Mouse (Mus musculus): ENCODE measurements around the gene Tyms. TPM values are rescaled to one million over a fixed set of nuclear protein-coding genes. Genes with fewer than 3 reads are reported as not detected.

Gene Tyms
- 10 to 100 TPM; 40.8 to 41.2 TPM for total RNA-seq (2021)
- long read RNA-seq, experiment 1, transcript Tyms-201 (7 exons, 3,163 nt) = major isoform, 25 of 37 reads
- long read RNA-seq, experiment 1, partial matches to known transcripts = 1 of 37 reads
- long read RNA-seq, experiment 1, other reads (novel, unspliced or antisense) = 10 of 37 reads
- long read RNA-seq, experiment 2, transcript Tyms-201 (7 exons, 3,163 nt) = major isoform, 28 of 40 reads
- long read RNA-seq, experiment 2, partial matches to known transcripts = 4 of 40 reads
- long read RNA-seq, experiment 2, other reads (novel, unspliced or antisense) = 7 of 40 reads

GRCm38 (mm10) chr5:30072825-30073821, at the start of gene Tyms:
Gene Tyms (minus strand): TSS chr5:30073617.
- DNase-seq (ENCODE audit: low spot score in 2 of 2) = peak; percentile 61 to 82

DNA sequence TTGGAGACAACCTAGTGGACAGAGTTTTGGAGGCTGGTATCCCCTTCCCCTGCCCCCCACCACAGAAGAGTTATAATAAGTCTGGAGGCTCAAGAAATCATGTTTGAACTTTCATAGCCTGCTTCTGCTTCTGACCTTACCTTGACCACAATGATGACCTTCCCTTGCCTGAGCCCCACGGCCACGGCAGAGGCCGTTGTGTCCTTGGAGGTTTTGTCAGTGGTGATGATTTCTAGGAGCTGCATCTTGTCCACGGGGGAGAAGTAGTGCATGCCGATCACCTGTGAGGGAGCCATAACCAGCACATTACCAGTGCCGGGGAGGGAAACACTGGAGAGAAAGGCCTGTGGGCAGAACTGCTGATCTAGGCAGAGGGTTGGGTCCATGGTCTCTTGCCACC, 49.1 kb upstream of the Tyms start:
- DNase-seq (ENCODE audit: low spot score in 2 of 2) = no peak

- no peak for DNase-seq (ENCODE audit: low spot score in 2 of 2)
These were observed 46.7 kb upstream of the Tyms start for GRCm38 (mm10) chr5:30120106-30120505.

DNA sequence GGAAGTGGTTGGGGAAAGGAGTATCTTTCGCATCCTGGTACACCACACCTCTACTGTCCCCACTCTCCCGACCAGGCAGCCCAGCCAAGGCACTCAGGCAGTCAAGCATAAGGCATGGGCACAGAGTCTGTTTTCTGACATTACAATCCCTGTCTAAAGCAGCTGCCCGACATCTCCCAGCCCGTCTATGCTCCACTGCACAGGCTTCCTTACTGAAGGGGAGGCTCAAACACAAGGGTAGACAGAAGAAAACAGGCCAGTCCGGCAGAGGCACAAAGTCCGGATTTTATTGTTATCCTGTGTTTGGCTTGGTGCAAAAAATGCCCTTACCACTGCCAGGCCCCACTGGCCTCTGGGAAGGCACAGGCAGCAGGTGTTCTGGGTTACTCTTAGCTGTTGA, 45.7 kb upstream of the Tyms start:
- DNase-seq (ENCODE audit: low spot score in 2 of 2) = no peak

DNA sequence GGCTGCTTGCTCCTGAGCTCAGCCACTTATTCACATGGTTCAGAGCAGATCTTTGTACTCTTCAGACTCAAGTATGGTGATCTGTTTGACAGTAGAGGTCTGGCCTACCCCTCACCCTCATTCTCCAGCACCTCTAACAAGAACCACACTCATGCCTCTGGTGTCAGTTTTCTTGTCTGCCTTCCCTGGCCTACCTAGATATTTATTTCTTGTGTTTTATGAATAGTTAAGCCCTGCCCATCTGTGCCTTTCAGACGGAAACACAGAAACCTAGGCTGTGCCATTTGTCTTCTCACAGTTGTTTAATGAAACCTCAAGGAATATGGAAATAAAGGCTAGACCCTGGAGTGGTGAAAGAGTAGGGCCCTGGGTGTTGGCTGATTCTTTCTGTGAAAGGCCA, 44.6 kb upstream of the Tyms start:
- DNase-seq (ENCODE audit: low spot score in 2 of 2) = no peak

- DNase-seq (ENCODE audit: low spot score in 2 of 2) = no peak
These were observed 42.3 kb upstream of the Tyms start for GRCm38 (mm10) chr5:30115718-30116117.

DNA sequence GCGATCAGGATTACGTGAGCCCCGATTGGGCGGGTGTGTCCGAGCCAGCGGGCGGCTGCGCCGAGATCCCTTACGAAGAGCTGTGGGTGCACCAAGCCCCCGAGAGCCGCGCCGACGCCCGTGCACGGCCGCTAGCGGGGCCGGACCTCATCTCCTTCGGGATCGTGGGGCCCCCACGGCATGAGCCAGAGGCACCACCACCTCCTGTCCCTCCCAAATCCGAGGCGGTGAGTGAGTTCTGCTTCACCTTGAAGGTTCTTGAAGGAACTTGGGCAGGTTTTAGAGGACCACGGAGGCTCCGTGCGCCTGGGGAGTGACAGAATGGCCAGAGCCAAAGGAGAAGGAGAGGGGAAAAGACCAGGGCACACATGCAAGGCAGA, 41.3 kb upstream of the Tyms start:
- no peak for DNase-seq (ENCODE audit: low spot score in 2 of 2)

GRCm38 (mm10) chr5:30113881-30114760, 40.7 kb upstream of the Tyms start:
- peak; percentile 72 to 84 for DNase-seq (ENCODE audit: low spot score in 2 of 2)

DNA sequence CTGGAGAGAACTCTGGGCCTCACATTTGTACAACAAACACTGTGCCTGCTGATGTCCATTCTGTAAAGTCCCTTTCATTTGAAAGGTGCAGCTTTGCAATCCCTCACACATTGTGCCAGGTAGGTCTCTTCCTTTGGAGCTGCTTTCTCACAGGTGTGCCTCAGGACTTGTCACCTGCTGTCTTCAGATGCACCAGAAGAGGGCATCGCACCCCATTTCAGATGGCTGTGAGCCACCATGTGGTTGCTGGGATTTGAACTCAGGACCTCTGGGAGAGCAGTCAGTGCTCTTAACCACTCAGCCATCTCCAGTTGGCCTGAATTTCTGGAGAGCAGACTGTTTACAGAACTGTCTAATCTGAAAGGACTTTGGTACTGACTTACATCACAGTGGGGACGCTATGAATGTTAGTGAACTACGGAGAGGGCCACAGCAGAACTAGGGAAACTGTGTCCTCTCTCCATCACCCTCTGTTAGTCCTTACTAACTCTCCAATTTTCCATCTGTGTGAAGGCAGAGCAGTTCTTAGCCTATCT, 39.2 kb upstream of the Tyms start:
- DNase-seq (ENCODE audit: low spot score in 2 of 2) = no peak

GRCm38 (mm10) chr5:30111771-30112170, 38.4 kb upstream of the Tyms start:
- DNase-seq (ENCODE audit: low spot score in 2 of 2) = no peak

DNA sequence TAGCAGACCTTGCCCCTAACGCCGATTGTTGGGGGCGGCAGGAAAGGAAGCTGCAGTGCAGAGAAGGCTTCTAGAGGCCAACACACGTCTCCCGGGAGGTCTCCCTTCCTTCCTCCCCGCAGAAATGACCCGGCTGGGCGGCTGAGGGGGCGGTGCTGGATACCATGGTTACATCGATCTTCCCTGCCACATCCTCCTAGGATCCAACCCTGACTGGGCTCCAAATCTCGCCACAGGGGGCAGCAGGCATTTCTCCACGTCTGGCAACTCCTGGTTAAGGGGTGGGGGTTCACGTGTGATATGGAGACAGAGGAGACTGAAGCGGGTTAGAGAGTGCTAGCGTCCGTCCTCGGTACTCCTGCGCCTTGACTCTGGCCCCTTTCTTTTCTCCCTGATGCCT, 37.7 kb upstream of the Tyms start:
- DNase-seq (ENCODE audit: low spot score in 2 of 2) = peak in 1 of 2 experiments; percentile 34

- DNase-seq (ENCODE audit: low spot score in 2 of 2) = no peak
These were observed 37.1 kb upstream of the Tyms start for GRCm38 (mm10) chr5:30110371-30111060.

- no peak for DNase-seq (ENCODE audit: low spot score in 2 of 2)
These were observed 36.5 kb upstream of the Tyms start for GRCm38 (mm10) chr5:30109899-30110298.

- peak in 1 of 2 experiments; percentile 13 for DNase-seq (ENCODE audit: low spot score in 2 of 2)
These were observed 34.8 kb upstream of the Tyms start for GRCm38 (mm10) chr5:30108233-30108632.

DNA sequence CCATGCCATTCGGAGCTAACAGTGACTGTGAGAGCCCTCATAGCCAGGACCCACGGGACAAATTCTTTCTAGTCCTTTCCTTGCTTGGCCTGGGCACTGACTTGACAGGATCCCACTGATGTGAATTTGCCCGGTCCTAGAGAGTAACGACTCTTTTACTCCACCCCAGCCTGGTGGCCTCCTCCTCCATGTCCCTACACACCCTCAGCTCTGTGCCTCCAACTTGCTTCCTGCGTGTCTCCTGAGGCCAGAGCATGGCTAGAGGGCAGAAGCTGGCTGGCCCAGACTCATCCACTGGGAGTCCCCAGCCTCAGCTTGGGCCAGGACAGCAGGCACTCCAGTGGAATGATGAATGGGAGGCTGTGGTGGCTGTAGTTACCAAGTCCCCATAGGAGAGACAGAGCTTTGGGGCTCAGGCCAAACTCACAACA, 34.2 kb upstream of the Tyms start:
- DNase-seq (ENCODE audit: low spot score in 2 of 2) = peak in 1 of 2 experiments; percentile 15

GRCm38 (mm10) chr5:30107186-30107585, 33.8 kb upstream of the Tyms start:
- peak in 1 of 2 experiments; percentile 15 for DNase-seq (ENCODE audit: low spot score in 2 of 2)

GRCm38 (mm10) chr5:30106756-30107155, 33.3 kb upstream of the Tyms start:
- peak in 1 of 2 experiments; percentile 9 for DNase-seq (ENCODE audit: low spot score in 2 of 2)

DNA sequence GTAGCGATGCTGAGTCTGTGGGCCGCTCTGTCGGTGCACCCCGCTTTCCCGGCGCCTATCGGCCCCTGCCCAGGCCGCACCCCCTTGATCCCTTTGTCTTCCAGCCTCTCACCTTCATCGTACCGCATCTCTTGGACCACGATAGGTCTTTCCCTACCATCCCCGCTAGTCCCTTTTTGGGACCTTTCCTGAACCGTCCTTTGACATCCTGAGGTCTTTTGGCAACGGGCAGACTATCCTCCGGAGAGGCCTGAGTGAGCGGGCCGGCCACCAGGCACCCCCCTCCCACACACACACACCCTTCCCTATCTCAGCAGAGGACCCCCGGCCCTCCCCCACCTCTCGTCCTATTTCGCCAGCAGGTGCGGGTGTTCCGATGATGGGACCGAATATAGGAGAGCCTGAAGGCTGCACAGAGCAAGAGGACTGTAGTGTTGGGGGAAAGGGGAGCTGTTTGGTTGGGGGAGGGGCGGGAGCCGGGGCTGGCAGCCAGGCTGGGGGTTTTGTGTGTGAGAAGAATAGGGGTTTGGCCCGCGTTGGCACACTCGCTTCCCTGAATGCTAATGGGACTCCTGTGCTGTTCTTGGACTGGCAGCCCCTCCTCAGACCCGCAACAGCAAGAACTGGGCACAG, 32.4 kb upstream of the Tyms start, which contains the start of gene 3110082J24Rik:
Gene 3110082J24Rik (minus strand): TSS at position 419 of the 633 bp plus-strand sequence.
- peak in 1 of 2 experiments; percentile 14 for DNase-seq (ENCODE audit: low spot score in 2 of 2)

DNA sequence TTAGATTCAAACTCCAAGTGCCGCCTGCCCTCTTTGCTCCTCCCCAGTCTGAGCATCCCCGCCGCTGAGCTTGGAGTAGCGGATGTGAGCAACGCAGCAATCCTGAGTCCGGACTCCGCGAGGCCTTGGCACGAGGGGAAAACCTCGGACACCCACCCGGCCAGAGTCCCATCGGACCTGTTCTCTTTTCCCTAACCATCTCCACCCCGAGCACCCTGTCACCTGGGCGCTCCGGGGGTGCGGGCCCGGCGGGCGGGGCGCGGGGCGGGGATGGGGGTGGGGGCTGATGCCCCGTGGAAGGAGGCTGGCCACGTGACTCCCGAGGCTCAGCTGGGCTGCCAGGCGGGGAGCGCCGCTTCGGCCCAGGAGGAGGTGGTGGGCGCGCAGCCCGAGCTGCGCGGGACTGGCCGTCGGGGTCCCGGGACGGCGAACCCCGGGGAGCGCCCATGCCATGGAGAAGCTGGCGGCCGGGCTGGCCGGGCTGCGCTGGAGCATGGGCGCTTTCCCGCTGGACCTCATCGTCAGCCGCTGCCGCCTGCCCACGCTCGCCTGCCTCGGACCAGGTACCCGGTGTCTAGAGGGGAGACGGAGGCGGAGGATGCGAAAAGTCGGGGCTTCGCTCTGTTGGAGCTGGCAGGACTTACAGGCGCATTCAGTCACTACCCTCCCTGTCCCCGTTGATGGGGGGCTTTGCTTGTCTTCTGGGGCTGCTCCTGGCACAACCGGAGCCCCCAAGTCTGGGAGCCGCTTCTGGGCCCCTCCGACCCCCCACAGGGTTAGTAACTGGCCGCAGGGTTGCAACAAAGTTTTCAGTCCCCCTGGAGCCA, 31.6 kb upstream of the Tyms start, which contains the start of gene Garem2:
Gene Garem2 (plus strand): TSS at position 321 of the 827 bp plus-strand sequence.
- DNase-seq (ENCODE audit: low spot score in 2 of 2) = peak in 1 of 2 experiments; percentile 16
